In the genomic region with DNA sequence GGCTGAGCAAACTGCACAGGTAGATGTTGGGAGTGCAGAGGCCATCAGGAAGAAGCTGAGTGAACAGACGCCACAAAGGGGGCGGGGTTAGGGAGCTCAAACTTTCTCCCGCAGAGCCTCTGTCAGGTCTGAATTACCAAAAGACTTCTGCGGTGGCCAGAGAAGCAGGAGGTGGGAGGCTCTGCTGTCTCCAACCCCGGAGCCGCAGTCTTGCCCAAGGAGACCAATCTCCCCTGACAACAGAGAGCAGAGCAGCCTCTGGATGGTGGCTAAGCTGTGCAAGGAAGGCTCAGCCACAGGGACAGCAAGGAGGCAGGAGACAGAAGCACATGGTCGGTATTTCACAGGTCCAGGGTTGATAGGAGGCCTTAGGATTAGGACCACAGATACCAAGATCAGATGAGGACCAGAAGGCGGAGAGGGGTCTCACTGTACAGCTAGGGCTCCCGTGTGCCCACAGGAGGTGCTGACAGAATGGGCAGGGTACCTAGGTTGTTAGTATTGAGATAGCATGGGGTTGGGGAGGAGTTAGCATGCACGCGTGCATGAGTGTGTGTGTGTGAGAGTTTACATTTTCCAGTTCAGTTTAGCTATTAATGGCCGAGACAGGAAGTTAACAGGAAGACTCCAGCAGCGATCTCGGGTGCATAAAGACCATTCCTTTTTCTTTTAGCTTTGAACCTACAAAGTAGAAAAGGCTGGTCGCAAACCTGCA, we compare ENCODE assay signal across 10 mouse cellular contexts. TPM values are rescaled to one million over a fixed set of nuclear protein-coding genes. Genes with fewer than 3 reads are reported as not detected.
DNase-seq lines count a peak whose midpoint lies in the region; ATAC-seq lines count a peak whose summit lies in the region.
"Had no signal": no experiment of that assay in that cellular context is flagged by ENCODE, and none has a peak within 500 bp of the region (broad histone marks: within the 10 kb centered on the region; RNA-seq: fewer than 3 reads in every experiment).

No protein-coding gene starts in this region.

- H3K9me3 ChIP-seq in heart, embryonic 14.5 days (ENCODE audit: control insufficient read depth, low read length) = no peaks in the 10 kb centered on the region
- no peaks in the 10 kb centered on the region for H3K9me3 ChIP-seq in embryonic facial prominence, embryonic 13.5 days
- H3K9me3 ChIP-seq in liver, embryonic 12.5 days (replicated peaks) = no peaks in the 10 kb centered on the region

- WGBS in heart, embryonic 14.5 days = 42% methylated on average over 15 of the region's 15 CpGs
- 35% methylated on average over 15 of the region's 15 CpGs for WGBS in embryonic facial prominence, embryonic 13.5 days
- WGBS in liver, embryonic 12.5 days (ENCODE audit: insufficient replicate concordance) = 22% methylated on average over 15 of the region's 15 CpGs

- H3K4me2 ChIP-seq in heart, embryonic 14.5 days (ENCODE audit: low read length) = peak overlapping the region; percentile 16; the same call in 1 of the 2 replicates
- peak overlapping the region; percentile 40 for H3K4me2 ChIP-seq in embryonic facial prominence, embryonic 13.5 days
- peak overlapping the region; percentile 48 for H3K4me2 ChIP-seq in liver, embryonic 12.5 days

- peaks cover 7% of the 10 kb centered on the region; the same call in 1 of the 2 replicates for H3K36me3 ChIP-seq in heart, embryonic 14.5 days (ENCODE audit: control insufficient read depth, insufficient read depth, low read length)
- H3K36me3 ChIP-seq in embryonic facial prominence, embryonic 13.5 days = peaks cover 13% of the 10 kb centered on the region; the same call in 1 of the 2 replicates
- H3K36me3 ChIP-seq in liver, embryonic 12.5 days = peaks cover 15% of the 10 kb centered on the region; the same call in 1 of the 2 replicates

- intact Hi-C loops in heart, postnatal 25 days (cut with DNase I) = no loop called here

- no peak overlapping the region for H3K27ac ChIP-seq in heart, embryonic 14.5 days (replicated peaks in 1 of 2; ENCODE audit: control insufficient read depth in 1 of 2, insufficient read depth in 1 of 2, low read depth in 2 of 2, low read length in 2 of 2)
- peak overlapping the region; percentile 28; the same call in 1 of the 2 replicates for H3K27ac ChIP-seq in embryonic facial prominence, embryonic 13.5 days
- H3K27ac ChIP-seq in liver, embryonic 12.5 days = peak overlapping the region; percentile 4; the same call in 1 of the 2 replicates

- no peak overlapping the region for H3K4me3 ChIP-seq in heart, embryonic 14.5 days (ENCODE audit: control insufficient read depth in 1 of 2, insufficient read depth in 1 of 2, low read depth in 1 of 2, low read length in 2 of 2)
- no peak overlapping the region for H3K4me3 ChIP-seq in embryonic facial prominence, embryonic 13.5 days
- H3K4me3 ChIP-seq in liver, embryonic 12.5 days = no peak overlapping the region

- DNase-seq in heart, postnatal 25 days (ENCODE audit: low spot score) = no peak
- DNase-seq in 416B (ENCODE audit: low read depth) = peak; percentile 42
- DNase-seq in layer of hippocampus, adult 8-10 months (ENCODE audit: low spot score in 2 of 2) = no peak
- no peak for DNase-seq in cerebellum, adult 9-11 months
- no peak for DNase-seq in right cerebral cortex, postnatal 14 days
- DNase-seq: adrenal gland, postnatal 14 days; kidney, adult 11 months had no signal

- no peak for ATAC-seq in heart, embryonic 14.5 days (ENCODE audit: insufficient number of reproducible peaks, insufficient read depth, low FRiP score, low read depth)
- no peak for ATAC-seq in embryonic facial prominence, embryonic 13.5 days (ENCODE audit: insufficient number of reproducible peaks, insufficient read depth, low FRiP score, low TSS enrichment, low read depth)
- peak; percentile 20; the same call in 1 of the 2 replicates for ATAC-seq in liver, embryonic 12.5 days

- H3K27me3 ChIP-seq in heart, embryonic 14.5 days (ENCODE audit: control insufficient read depth, insufficient read depth, low read length) = no peaks in the 10 kb centered on the region
- no peaks in the 10 kb centered on the region for H3K27me3 ChIP-seq in embryonic facial prominence, embryonic 13.5 days
- H3K27me3 ChIP-seq in liver, embryonic 12.5 days (replicated peaks) = no peaks in the 10 kb centered on the region

- peak overlapping the region; percentile 27; the same call in 1 of the 2 replicates for H3K9ac ChIP-seq in heart, embryonic 14.5 days (ENCODE audit: low read length)
- peak overlapping the region; percentile 33; the same call in 1 of the 2 replicates for H3K9ac ChIP-seq in embryonic facial prominence, embryonic 13.5 days
- peak overlapping the region; percentile 3; the same call in 1 of the 2 replicates for H3K9ac ChIP-seq in liver, embryonic 12.5 days

- H3K4me1 ChIP-seq in heart, embryonic 14.5 days (ENCODE audit: control insufficient read depth in 2 of 2, insufficient read depth in 2 of 2, low read length in 2 of 2) = peaks cover 5 to 11% of the 10 kb centered on the region in 2 experiments; a peak in 2 of 4 replicates
- H3K4me1 ChIP-seq in embryonic facial prominence, embryonic 13.5 days = peaks cover 14% of the 10 kb centered on the region
- H3K4me1 ChIP-seq in liver, embryonic 12.5 days = peaks cover 58% of the 10 kb centered on the region

RNA-seq across cellular contexts. Expression of gene Raver1, which starts 8.8 kb away (rescaled TPM):
- polyA plus RNA-seq in heart, embryonic 14.5 days (2014; fragmentation: Nextera tagmentation; extraction: Ambion mirVana) = 43.9 and 44.9 TPM in 2 replicates
- 10 to 100 TPM; 25.8 to 27.9 TPM for total RNA-seq in heart, postnatal 25 days (2021)
- polyA plus RNA-seq in embryonic facial prominence, embryonic 13.5 days (2015; fragmentation: Nextera tagmentation; extraction: Ambion mirVana) = 57.7 and 61.0 TPM in 2 replicates
- 39.8 and 43.8 TPM in 2 replicates for polyA plus RNA-seq in liver, embryonic 12.5 days (2016; fragmentation: Nextera tagmentation; extraction: Ambion mirVana)
- total RNA-seq in layer of hippocampus, adult 8-10 months (2022) = 10 to 100 TPM; 26.7 to 35.4 (median 31.6) TPM

RNA-seq across cellular contexts. Expression of gene Gm38431, which starts 8.8 kb away (rescaled TPM):
- polyA plus RNA-seq in heart, embryonic 14.5 days (2014; fragmentation: Nextera tagmentation; extraction: Ambion mirVana) = 1.3 and 1.4 TPM in 2 replicates
- total RNA-seq in heart, postnatal 25 days (2021) = 1 to 10 TPM in 1 of 2 experiments, under 1 TPM in 1; 0.86 to 1.5 TPM
- polyA plus RNA-seq in embryonic facial prominence, embryonic 13.5 days (2015; fragmentation: Nextera tagmentation; extraction: Ambion mirVana) = 2.3 and 2.4 TPM in 2 replicates
- polyA plus RNA-seq in liver, embryonic 12.5 days (2016; fragmentation: Nextera tagmentation; extraction: Ambion mirVana) = 1.2 and 2.1 TPM in 2 replicates
- total RNA-seq in layer of hippocampus, adult 8-10 months (2022) = 1 to 10 TPM; 2.7 to 5.4 (median 4.0) TPM

RNA-seq across cellular contexts. Expression of gene Fdx1l, which starts 27.2 kb away (rescaled TPM):
- polyA plus RNA-seq in heart, embryonic 14.5 days (2014; fragmentation: Nextera tagmentation; extraction: Ambion mirVana) = 45.1 and 50.8 TPM in 2 replicates
- 10 to 100 TPM; 33.6 to 36.5 TPM for total RNA-seq in heart, postnatal 25 days (2021)
- 60.0 and 60.2 TPM in 2 replicates for polyA plus RNA-seq in embryonic facial prominence, embryonic 13.5 days (2015; fragmentation: Nextera tagmentation; extraction: Ambion mirVana)
- polyA plus RNA-seq in liver, embryonic 12.5 days (2016; fragmentation: Nextera tagmentation; extraction: Ambion mirVana) = 48.7 and 49.6 TPM in 2 replicates
- total RNA-seq in layer of hippocampus, adult 8-10 months (2022) = 10 to 100 TPM; 47.3 to 69.6 (median 59.3) TPM

RNA-seq across cellular contexts. Expression of gene Gm49373, which starts 27.7 kb away (rescaled TPM):
- 0.12 and 0.49 TPM in 2 replicates for polyA plus RNA-seq in heart, embryonic 14.5 days (2014; fragmentation: Nextera tagmentation; extraction: Ambion mirVana)
- under 1 TPM in 1 of 2 experiments, not detected in 1; 0.13 TPM for total RNA-seq in heart, postnatal 25 days (2021)
- 0.79 and 1.0 TPM in 2 replicates for polyA plus RNA-seq in embryonic facial prominence, embryonic 13.5 days (2015; fragmentation: Nextera tagmentation; extraction: Ambion mirVana)
- 0.77 and 0.98 TPM in 2 replicates for polyA plus RNA-seq in liver, embryonic 12.5 days (2016; fragmentation: Nextera tagmentation; extraction: Ambion mirVana)
- total RNA-seq in layer of hippocampus, adult 8-10 months (2022) = 1 to 10 TPM; 1.2 to 2.3 (median 2.2) TPM

RNA-seq across cellular contexts. Expression of gene Tyk2, which starts 30.4 kb away (rescaled TPM):
- polyA plus RNA-seq in heart, embryonic 14.5 days (2014; fragmentation: Nextera tagmentation; extraction: Ambion mirVana) = 11.2 and 11.9 TPM in 2 replicates
- 1 to 10 TPM; 8.5 to 8.6 TPM for total RNA-seq in heart, postnatal 25 days (2021)
- 14.1 and 14.4 TPM in 2 replicates for polyA plus RNA-seq in embryonic facial prominence, embryonic 13.5 days (2015; fragmentation: Nextera tagmentation; extraction: Ambion mirVana)
- 8.5 and 10.4 TPM in 2 replicates for polyA plus RNA-seq in liver, embryonic 12.5 days (2016; fragmentation: Nextera tagmentation; extraction: Ambion mirVana)
- total RNA-seq in layer of hippocampus, adult 8-10 months (2022) = 10 to 100 TPM; 17.1 to 20.7 (median 18.7) TPM

Comparison
In these comparisons a context has a peak if more than half of its experiments do, and no peak if none do; other contexts are left out.
1. H3K27ac ChIP-seq: peak in embryonic facial prominence, embryonic 13.5 days (single experiment) and liver, embryonic 12.5 days (single experiment); none in heart, embryonic 14.5 days (0 of 2).
2. Peak in every context shown above with its lines, with median percentiles within 50 percentile points of each other: H3K4me2 ChIP-seq and H3K9ac ChIP-seq.